Mouse (Mus musculus) kidney, postnatal 14 days (tissue): ENCODE data around the gene Creg1.
A peak's percentile ranks its signal among the peaks of the same experiment; 100 is the strongest.

Experiments used
- DNase-seq: peaks from one replicate; pipeline ENCODE4 v3.0.0; 2022; ENCODE audit warnings: mixed read lengths

Creg1 gene

GRCm38 (mm10) chr1:165789066-165789660 is 25.6 kb downstream of the Creg1 start:
- no peak for DNase-seq

- no peak for DNase-seq
These were observed 26.4 kb downstream of the Creg1 start for GRCm38 (mm10) chr1:165789963-165790362.

GRCm38 (mm10) chr1:165790461-165791210 is 27.1 kb downstream of the Creg1 start:
- DNase-seq = no peak

GRCm38 (mm10) chr1:165791411-165791810 is 27.9 kb downstream of the Creg1 start:
- DNase-seq = no peak

GRCm38 (mm10) chr1:165801709-165802310 is 38.3 kb downstream of the Creg1 start:
- DNase-seq = no peak

GRCm38 (mm10) chr1:165803107-165803506 is 39.6 kb downstream of the Creg1 start:
- DNase-seq = no peak

GRCm38 (mm10) chr1:165804133-165804532 is 40.6 kb downstream of the Creg1 start:
- DNase-seq = no peak

GRCm38 (mm10) chr1:165810633-165811032 is 47.1 kb downstream of the Creg1 start:
- DNase-seq = no peak

- no peak for DNase-seq
These were observed 47.6 kb downstream of the Creg1 start for GRCm38 (mm10) chr1:165811170-165811569.

GRCm38 (mm10) chr1:165812775-165813174 is 49.2 kb downstream of the Creg1 start:
- no peak for DNase-seq

GRCm38 (mm10) chr1:165814116-165814515 is 50.6 kb downstream of the Creg1 start:
- no peak for DNase-seq

- peak; percentile 11 for DNase-seq
These were observed 51.2 kb downstream of the Creg1 start for GRCm38 (mm10) chr1:165814521-165815278.

GRCm38 (mm10) chr1:165816391-165816790 is 52.8 kb downstream of the Creg1 start:
- no peak for DNase-seq

GRCm38 (mm10) chr1:165817264-165817663 is 53.7 kb downstream of the Creg1 start:
- DNase-seq = no peak

GRCm38 (mm10) chr1:165818145-165818860 is 54.8 kb downstream of the Creg1 start:
- no peak for DNase-seq

- no peak for DNase-seq
These were observed 55.6 kb downstream of the Creg1 start for GRCm38 (mm10) chr1:165819147-165819546.

- no peak for DNase-seq
These were observed 58.5 kb downstream of the Creg1 start for GRCm38 (mm10) chr1:165822031-165822430.
